Mouse (Mus musculus) CH12.LX (cell line): ENCODE measurements at regions not wholly inside any gene's neighbourhood (a gene's known extent, or its start where the extent isn't known, plus 50 kb on each side); places are given as distances from the start of the nearest gene placed in this dataset.

Experiments
- DNase-seq: peaks from one replicate; pipeline ENCODE4 v3.0.0-alpha.2; 2013; ENCODE audit errors: extremely low read depth
- H3K27ac ChIP-seq: 2 replicates; pipeline ENCODE4 v1.5.1; 2012; ENCODE audit warnings: low read depth, mild to moderate bottlenecking, control low read depth, moderate library complexity; ENCODE audit not compliant: insufficient read depth
- H3K27me3 ChIP-seq: replicated peaks from 2 replicates; pipeline ENCODE3; 2012; ENCODE audit warnings: inconsistent platforms
- H3K36me3 ChIP-seq, 2 experiments: replicated peaks in 1 of 2; 2 replicates each; pipeline versions ENCODE3 to v1.6.1; 2012; ENCODE audit warnings: inconsistent platforms in 1 of 2, low read length in 1 of 2, mild to moderate bottlenecking in 1 of 2, mixed read lengths in 1 of 2, moderate library complexity in 1 of 2; ENCODE audit not compliant: control insufficient read depth in 1 of 2, insufficient read depth in 1 of 2
- H3K4me1 ChIP-seq, 2 experiments: 2 replicates each; pipeline ENCODE4 v1.6.1; 2012; ENCODE audit warnings: inconsistent platforms in 1 of 2, moderate library complexity in 1 of 2; ENCODE audit not compliant: insufficient read depth in 2 of 2, control insufficient read depth in 1 of 2
- H3K4me2 ChIP-seq: 2 replicates; pipeline ENCODE4 v1.6.1; 2012; ENCODE audit warnings: low read depth, mild to moderate bottlenecking, control low read depth; ENCODE audit not compliant: poor library complexity, insufficient read depth, severe bottlenecking
- H3K4me3 ChIP-seq, 3 experiments: fragments of 150-350 bp in 1 of 3; sonication (generic) in 1 of 3; replicated peaks in 1 of 3; 2 replicates each; pipeline versions ENCODE3 to v1.5.1; 2011 to 2012; ENCODE audit warnings: low read depth in 2 of 3, low read length in 2 of 3, mild to moderate bottlenecking in 2 of 3, moderate library complexity in 2 of 3, control low read depth in 1 of 3, improper control_type of control experiment in 1 of 3, inconsistent platforms in 1 of 3, mixed read lengths in 1 of 3; ENCODE audit not compliant: poor library complexity in 1 of 3
- H3K79me2 ChIP-seq: replicated peaks from 2 replicates; pipeline ENCODE4 v1.6.1; 2012; ENCODE audit warnings: mild to moderate bottlenecking, moderate library complexity; ENCODE audit not compliant: control insufficient read depth, poor library complexity, insufficient read depth, severe bottlenecking; ENCODE audit errors: extremely low read depth
- H3K9ac ChIP-seq: 2 replicates; pipeline ENCODE4 v1.6.1; 2012; ENCODE audit warnings: low read depth, mild to moderate bottlenecking, control low read depth, moderate library complexity; ENCODE audit not compliant: insufficient read depth
- H3K9me3 ChIP-seq: replicated peaks from 2 replicates; pipeline ENCODE3; 2012; ENCODE audit warnings: low read length, inconsistent platforms, mixed read lengths
- BHLHE40 ChIP-seq: IDR thresholded peaks from 2 replicates; pipeline ENCODE4 v1.6.1; 2011; ENCODE audit warnings: mild to moderate bottlenecking, low read depth, low read length, improper control_type of control experiment
- CTCF ChIP-seq, 2 experiments: IDR thresholded peaks in 1 of 2; conservative IDR thresholded peaks in 1 of 2; 2 replicates each; pipeline ENCODE4 v1.5.1; 2011 to 2012; ENCODE audit warnings: low read depth in 2 of 2, low read length in 2 of 2, improper control_type of control experiment in 1 of 2, inconsistent platforms in 1 of 2, mild to moderate bottlenecking in 1 of 2, moderate library complexity in 1 of 2
- E2F4 ChIP-seq: IDR thresholded peaks from 2 replicates; pipeline ENCODE4 v1.6.1; 2011; ENCODE audit warnings: low read depth, low read length, improper control_type of control experiment; ENCODE audit not compliant: insufficient replicate concordance
- ELF1 ChIP-seq: IDR thresholded peaks from 2 replicates; pipeline ENCODE4 v1.6.1; 2014; ENCODE audit warnings: low read depth, mild to moderate bottlenecking, inconsistent platforms, low read length, improper control_type of control experiment
- EP300 ChIP-seq: IDR thresholded peaks from 2 replicates; pipeline ENCODE4 v1.6.1; 2011; ENCODE audit warnings: low read length, improper control_type of control experiment
- ETS1 ChIP-seq: conservative IDR thresholded peaks from 2 replicates; pipeline ENCODE4 v1.6.1; 2012; ENCODE audit warnings: low read depth, mild to moderate bottlenecking, inconsistent platforms, low read length, improper control_type of control experiment, moderate library complexity
- GABPA ChIP-seq: IDR thresholded peaks from 2 replicates; pipeline ENCODE4 v1.6.1; 2012; ENCODE audit warnings: low read depth, low read length, improper control_type of control experiment, inconsistent platforms; ENCODE audit not compliant: insufficient replicate concordance
- HCFC1 ChIP-seq: IDR thresholded peaks from 2 replicates; pipeline ENCODE4 v1.6.1; 2012; ENCODE audit warnings: low read depth, mild to moderate bottlenecking, inconsistent platforms, low read length, improper control_type of control experiment
- JUN ChIP-seq: IDR thresholded peaks from 2 replicates; pipeline ENCODE4 v1.6.1; 2011; ENCODE audit warnings: low read depth, mild to moderate bottlenecking, low read length, improper control_type of control experiment, moderate library complexity; ENCODE audit not compliant: insufficient read depth
- JUND ChIP-seq: conservative IDR thresholded peaks from 2 replicates; pipeline ENCODE4 v1.6.1; 2011; ENCODE audit warnings: low read depth, low read length, improper control_type of control experiment
- KAT2A ChIP-seq: IDR thresholded peaks from 2 replicates; pipeline ENCODE4 v1.6.1; 2012; ENCODE audit warnings: low read length, improper control_type of control experiment, inconsistent platforms; ENCODE audit not compliant: insufficient replicate concordance
- MAFK ChIP-seq: IDR thresholded peaks from 2 replicates; pipeline ENCODE4 v1.6.1; 2011; ENCODE audit warnings: low read length, improper control_type of control experiment; ENCODE audit not compliant: insufficient replicate concordance
- MAX ChIP-seq: IDR thresholded peaks from 2 replicates; pipeline ENCODE4 v1.6.1; 2011; ENCODE audit warnings: low read length, improper control_type of control experiment
- MAZ ChIP-seq: IDR thresholded peaks from 2 replicates; pipeline ENCODE4 v1.6.1; 2012; ENCODE audit warnings: low read depth, mild to moderate bottlenecking, inconsistent platforms, low read length, improper control_type of control experiment, moderate library complexity
- MEF2A ChIP-seq: IDR thresholded peaks from 2 replicates; pipeline ENCODE4 v1.6.1; 2014; ENCODE audit warnings: low read depth, mild to moderate bottlenecking, inconsistent platforms, low read length, improper control_type of control experiment, borderline replicate concordance
- MYC ChIP-seq: IDR thresholded peaks from 2 replicates; pipeline ENCODE4 v1.6.1; 2011; ENCODE audit warnings: low read depth, mild to moderate bottlenecking, improper control_type of control experiment, low read length
- NELFE ChIP-seq: IDR thresholded peaks from 2 replicates; pipeline ENCODE4 v1.6.1; 2011; ENCODE audit warnings: low read depth, low read length, improper control_type of control experiment
- NRF1 ChIP-seq: IDR thresholded peaks from 2 replicates; pipeline ENCODE4 v1.6.1; 2014; ENCODE audit warnings: low read depth, mild to moderate bottlenecking, inconsistent platforms, low read length, improper control_type of control experiment, moderate library complexity
- SMC3 ChIP-seq: IDR thresholded peaks from 2 replicates; pipeline ENCODE4 v1.6.1; 2011; ENCODE audit warnings: low read depth, low read length, improper control_type of control experiment
- TBP ChIP-seq: conservative IDR thresholded peaks from 2 replicates; pipeline ENCODE4 v1.6.1; 2011; ENCODE audit warnings: low read depth, low read length, improper control_type of control experiment
- UBTF ChIP-seq: IDR thresholded peaks from 2 replicates; pipeline ENCODE4 v1.6.1; 2012; ENCODE audit warnings: low read depth, mild to moderate bottlenecking, inconsistent platforms, low read length, improper control_type of control experiment, moderate library complexity
- USF2 ChIP-seq: conservative IDR thresholded peaks from 2 replicates; pipeline ENCODE4 v1.6.1; 2011; ENCODE audit warnings: low read depth, low read length, improper control_type of control experiment
- ZC3H11A ChIP-seq: IDR thresholded peaks from 2 replicates; pipeline ENCODE4 v1.6.1; 2012; ENCODE audit warnings: low read depth, mild to moderate bottlenecking, inconsistent platforms, low read length, improper control_type of control experiment
- ZKSCAN1 ChIP-seq: IDR thresholded peaks from 2 replicates; pipeline ENCODE4 v1.6.1; 2012; ENCODE audit warnings: low read depth, inconsistent platforms, low read length, improper control_type of control experiment, borderline replicate concordance
- ZNF384 ChIP-seq: IDR thresholded peaks from 2 replicates; pipeline ENCODE4 v1.6.1; 2012; ENCODE audit warnings: low read depth, low read length, improper control_type of control experiment, inconsistent platforms
- dilution Hi-C: fragments of 300-500 bp; cut with MboI; formaldehyde crosslinking; loops from 2 replicates; pipeline ENCODE4 v1.14.3; 2020; ENCODE audit warnings: low sequenced_read_pairs; ENCODE audit not compliant: extremely low pct_unique_long_range_greater_than_20kb, extremely low pct_ligation_motif_present
- in situ Hi-C: fragments of 300-500 bp; cut with MboI; formaldehyde crosslinking; loops from 3 replicates; pipeline ENCODE4 v1.14.3; 2019; ENCODE audit warnings: low sequenced_read_pairs, low pct_ligation_motif_present, low pct_unique_long_range_greater_than_20kb, mixed read lengths

DNA sequence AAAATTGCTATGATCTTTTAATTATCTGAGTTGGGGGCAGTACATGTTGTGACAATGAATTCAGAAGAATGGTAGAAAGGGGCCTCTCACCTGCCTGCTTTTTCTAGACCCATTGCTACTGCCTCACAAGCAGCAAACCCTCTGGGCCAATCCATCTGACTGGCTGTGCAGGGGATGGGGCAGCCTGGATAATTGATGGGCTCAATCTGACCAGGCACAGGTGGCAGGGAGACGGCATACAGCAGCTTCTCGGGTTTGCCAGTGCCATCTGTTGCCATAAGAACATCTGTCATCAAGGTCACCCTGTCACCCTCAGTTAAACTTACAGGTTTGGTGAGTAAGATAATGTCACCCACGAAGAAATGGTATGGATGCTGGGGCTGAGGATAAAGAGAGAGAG is 189.9 kb upstream of the Gm12695 start:
- Histone ChIP-seq H3K9ac (no peak overlapping the region), H3K4me1 (no peaks in the 10 kb centered on the region), H3K4me3 (no peak overlapping the region), H3K79me2 (no peaks in the 10 kb centered on the region), H3K27me3 (no peaks in the 10 kb centered on the region), H3K9me3 (peaks cover 39% of the 10 kb centered on the region), H3K36me3 (no peaks in the 10 kb centered on the region), H3K4me2 (no peak overlapping the region), H3K27ac (no peak overlapping the region)
- no peak for DNase-seq
- TF ChIP-seq E2F4 (no peak), UBTF (no peak), MEF2A (no peak), BHLHE40 (no peak), TBP (no peak), GABPA (no peak), MAZ (no peak), HCFC1 (no peak), ZNF384 (no peak), MAFK (no peak), CTCF (conservative IDR thresholded peaks at IDR 0.05 in 1 of 2, IDR thresholded peaks at IDR 0.05 in 1 of 2; ENCODE audit: low read depth in 2 of 2, low read length in 2 of 2) (no peak), MAX (no peak)
- dilution Hi-C loops: no loop called here
- in situ Hi-C loops: no loop called here

DNA sequence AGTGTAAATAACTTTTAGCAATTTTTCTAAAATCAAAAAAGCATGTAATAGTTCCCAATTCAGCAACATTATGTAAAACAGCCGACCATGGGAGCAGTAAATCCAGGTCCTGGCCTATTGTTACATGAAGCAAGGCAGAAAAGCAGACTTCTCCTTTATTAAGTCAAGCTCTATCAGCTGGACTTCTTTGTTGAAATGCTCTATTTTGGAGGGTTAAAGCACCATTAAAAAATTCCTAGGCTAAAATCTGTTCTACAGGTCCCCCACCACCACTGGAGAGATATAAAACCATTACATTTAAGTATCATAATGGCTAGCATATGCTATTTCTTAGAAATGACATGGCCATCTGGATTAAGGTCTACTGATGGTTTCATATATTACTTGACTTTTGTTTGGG is 188.8 kb upstream of the Gm12695 start:
- Histone ChIP-seq H3K27ac (no peak overlapping the region), H3K9me3 (peaks cover 27% of the 10 kb centered on the region), H3K36me3 (no peaks in the 10 kb centered on the region), H3K4me1 (no peaks in the 10 kb centered on the region), H3K4me3 (no peak overlapping the region), H3K9ac (no peak overlapping the region), H3K27me3 (no peaks in the 10 kb centered on the region), H3K79me2 (no peaks in the 10 kb centered on the region), H3K4me2 (no peak overlapping the region)
- DNase-seq: no peak
- TF ChIP-seq ZKSCAN1 (no peak), JUN (no peak), NRF1 (no peak), SMC3 (no peak), ELF1 (no peak), JUND (no peak), TBP (no peak), CTCF (conservative IDR thresholded peaks at IDR 0.05 in 1 of 2, IDR thresholded peaks at IDR 0.05 in 1 of 2; ENCODE audit: low read depth in 2 of 2, low read length in 2 of 2) (no peak), ZNF384 (no peak), NELFE (no peak), EP300 (no peak), KAT2A (no peak), ETS1 (no peak), ZC3H11A (no peak), USF2 (no peak), MYC (no peak)
- in situ Hi-C loops: no loop called here
- dilution Hi-C loops: no loop called here
